Mouse (Mus musculus) MEL (cell line): ENCODE data around the gene Emilin1. TPM values are rescaled to one million over a fixed set of nuclear protein-coding genes. Genes with fewer than 3 reads are reported as not detected.

Experiments
- DNase-seq: peaks from one replicate; pipeline ENCODE4 v3.0.0; 2011; ENCODE audit warnings: low read depth, low spot score
- H3K27ac ChIP-seq: 2 replicates; pipeline ENCODE4 v1.5.1; 2012; ENCODE audit warnings: low read depth, mild to moderate bottlenecking, control low read depth, low read length, moderate library complexity; ENCODE audit not compliant: control insufficient read depth
- H3K27me3 ChIP-seq, 2 experiments: fragments of 150-350 bp in 1 of 2; sonication (generic) in 1 of 2; 2 replicates each; pipeline ENCODE4 v1.6.1; 2012; ENCODE audit warnings: low read length in 2 of 2, mild to moderate bottlenecking in 2 of 2, improper control_type of control experiment in 1 of 2, moderate library complexity in 1 of 2; ENCODE audit not compliant: insufficient read depth in 2 of 2, control insufficient read depth in 1 of 2
- H3K36me3 ChIP-seq, 2 experiments: 2 replicates each; pipeline ENCODE4 v1.6.1; 2012 to 2014; ENCODE audit warnings: low read length in 2 of 2, improper control_type of control experiment in 1 of 2, inconsistent platforms in 1 of 2, mild to moderate bottlenecking in 1 of 2; ENCODE audit not compliant: insufficient read depth in 2 of 2, control insufficient read depth in 1 of 2
- H3K4me1 ChIP-seq, 2 experiments: fragments of 150-350 bp in 1 of 2; sonication (generic) in 1 of 2; 2 replicates each; pipeline ENCODE4 v1.6.1; 2012; ENCODE audit warnings: low read length in 2 of 2, improper control_type of control experiment in 1 of 2, mild to moderate bottlenecking in 1 of 2; ENCODE audit not compliant: insufficient read depth in 2 of 2, control insufficient read depth in 1 of 2
- H3K4me3 ChIP-seq, 2 experiments: fragments of 150-350 bp in 1 of 2; sonication (generic) in 1 of 2; 2 replicates each; pipeline ENCODE4 v1.5.1; 2012; ENCODE audit warnings: low read depth in 2 of 2, low read length in 2 of 2, mild to moderate bottlenecking in 2 of 2, moderate library complexity in 2 of 2, control low read depth in 1 of 2, improper control_type of control experiment in 1 of 2; ENCODE audit not compliant: control insufficient read depth in 1 of 2, insufficient read depth in 1 of 2
- H3K79me2 ChIP-seq: 2 replicates; pipeline ENCODE4 v1.6.1; 2012; ENCODE audit warnings: mild to moderate bottlenecking, low read length, moderate library complexity; ENCODE audit not compliant: control insufficient read depth, poor library complexity, insufficient read depth
- H3K9ac ChIP-seq: 2 replicates; pipeline ENCODE4 v1.6.1; 2012; ENCODE audit warnings: low read depth, mild to moderate bottlenecking, control low read depth, low read length, moderate library complexity; ENCODE audit not compliant: control insufficient read depth, poor library complexity, severe bottlenecking
- H3K9me3 ChIP-seq: fragments of 150-350 bp; sonication (generic); replicated peaks from 2 replicates; pipeline ENCODE4 v1.6.1; 2012; ENCODE audit warnings: mild to moderate bottlenecking, low read length, improper control_type of control experiment, moderate library complexity; ENCODE audit not compliant: insufficient read depth
- BHLHE40 ChIP-seq: IDR thresholded peaks from 2 replicates; pipeline ENCODE4 v1.6.1; 2012; ENCODE audit warnings: low read depth, mild to moderate bottlenecking, inconsistent platforms, low read length, improper control_type of control experiment, borderline replicate concordance
- CTCF ChIP-seq, 3 experiments: IDR thresholded peaks in 2 of 3; conservative IDR thresholded peaks in 1 of 3; 2 replicates each; pipeline ENCODE4 v1.5.1; 2011 to 2012; ENCODE audit warnings: low read length in 3 of 3, low read depth in 2 of 3, mild to moderate bottlenecking in 2 of 3, improper control_type of control experiment in 1 of 3, inconsistent platforms in 1 of 3, mixed read lengths in 1 of 3, moderate library complexity in 1 of 3; ENCODE audit not compliant: control insufficient read depth in 1 of 3, insufficient read depth in 1 of 3, poor library complexity in 1 of 3, severe bottlenecking in 1 of 3
- ELF1 ChIP-seq: IDR thresholded peaks from 2 replicates; pipeline ENCODE4 v1.6.1; 2014; ENCODE audit warnings: low read depth, mild to moderate bottlenecking, inconsistent platforms, low read length, improper control_type of control experiment, moderate library complexity
- EP300 ChIP-seq, 2 experiments: IDR thresholded peaks; 2 replicates each; pipeline ENCODE4 v1.6.1; 2011; ENCODE audit warnings: improper control_type of control experiment in 2 of 2, low read length in 2 of 2, low read depth in 1 of 2, mild to moderate bottlenecking in 1 of 2
- ETS1 ChIP-seq: IDR thresholded peaks from 2 replicates; pipeline ENCODE4 v1.6.1; 2012; ENCODE audit warnings: low read depth, mild to moderate bottlenecking, inconsistent platforms, low read length, improper control_type of control experiment, moderate library complexity
- GATA1 ChIP-seq: IDR thresholded peaks from 2 replicates; pipeline ENCODE4 v1.6.1; 2011; ENCODE audit warnings: low read depth, low read length, improper control_type of control experiment
- MAZ ChIP-seq: IDR thresholded peaks from 2 replicates; pipeline ENCODE4 v1.6.1; 2012; ENCODE audit warnings: low read depth, mild to moderate bottlenecking, inconsistent platforms, low read length, improper control_type of control experiment
- MYB ChIP-seq: IDR thresholded peaks from 2 replicates; pipeline ENCODE4 v1.6.1; 2011; ENCODE audit warnings: mild to moderate bottlenecking, low read depth, low read length, improper control_type of control experiment
- NRF1 ChIP-seq: IDR thresholded peaks from 2 replicates; pipeline ENCODE4 v1.6.1; 2014; ENCODE audit warnings: low read depth, mild to moderate bottlenecking, inconsistent platforms, low read length, improper control_type of control experiment, moderate library complexity; ENCODE audit not compliant: poor library complexity, insufficient read depth, severe bottlenecking
- POLR2A ChIP-seq, 2 experiments: IDR thresholded peaks; 2 replicates each; pipeline ENCODE4 v1.6.1; 2011 to 2012; ENCODE audit warnings: low read length in 2 of 2, mild to moderate bottlenecking in 2 of 2, control low read depth in 1 of 2, improper control_type of control experiment in 1 of 2, low read depth in 1 of 2, moderate library complexity in 1 of 2; ENCODE audit not compliant: control insufficient read depth in 1 of 2, insufficient read depth in 1 of 2, poor library complexity in 1 of 2
- RAD21 ChIP-seq: IDR thresholded peaks from 2 replicates; pipeline ENCODE4 v1.6.1; 2011; ENCODE audit warnings: mild to moderate bottlenecking, low read depth, low read length, improper control_type of control experiment
- SIN3A ChIP-seq: IDR thresholded peaks from 2 replicates; pipeline ENCODE4 v1.6.1; 2012; ENCODE audit warnings: low read length, improper control_type of control experiment, inconsistent platforms
- SMC3 ChIP-seq: IDR thresholded peaks from 2 replicates; pipeline ENCODE4 v1.6.1; 2011; ENCODE audit warnings: low read depth, low read length, improper control_type of control experiment
- TCF12 ChIP-seq: IDR thresholded peaks from 2 replicates; pipeline ENCODE4 v1.6.1; 2014; ENCODE audit warnings: low read depth, mild to moderate bottlenecking, inconsistent platforms, low read length, improper control_type of control experiment, moderate library complexity
- UBTF ChIP-seq: IDR thresholded peaks from 2 replicates; pipeline ENCODE4 v1.6.1; 2012; ENCODE audit warnings: low read depth, mild to moderate bottlenecking, inconsistent platforms, low read length, improper control_type of control experiment, moderate library complexity, borderline replicate concordance; ENCODE audit not compliant: insufficient read depth
- USF1 ChIP-seq: IDR thresholded peaks from 2 replicates; pipeline ENCODE4 v1.6.1; 2014; ENCODE audit warnings: low read depth, mild to moderate bottlenecking, inconsistent platforms, low read length, improper control_type of control experiment, moderate library complexity
- ZC3H11A ChIP-seq: IDR thresholded peaks from 2 replicates; pipeline ENCODE4 v1.6.1; 2012; ENCODE audit warnings: low read depth, mild to moderate bottlenecking, inconsistent platforms, low read length, improper control_type of control experiment
- ZKSCAN1 ChIP-seq: IDR thresholded peaks from 2 replicates; pipeline ENCODE4 v1.6.1; 2012; ENCODE audit warnings: low read depth, mild to moderate bottlenecking, inconsistent platforms, low read length, improper control_type of control experiment, moderate library complexity
- polyA plus RNA-seq, 2 experiments: library from polyadenylated mRNA; stranded (reverse) in 1 of 2; unstranded in 1 of 2; fragments of >175 nt in 1 of 2; fragments of >200 nt in 1 of 2; gene quantifications; 2 replicates each; pipeline versions ENCODE4 v1.2.1 to v1.2.4; 2012; ENCODE audit warnings: low replicate concordance in 2 of 2, low read depth in 1 of 2; ENCODE audit not compliant: insufficient read length in 2 of 2, insufficient read depth in 1 of 2, missing spikeins in 1 of 2
- total RNA-seq: library from RNA; depleted of rRNA; stranded (reverse); fragments of 300-350 nt; gene quantifications from 2 replicates; pipeline ENCODE4 v1.2.3, GENCODE M21; 2012

The Emilin1 gene
- total and polyA plus RNA-seq, 3 experiments = 1.3 to 2.0 TPM; not detected in 1

GRCm38 (mm10) chr5:30934725-30935461, 21.7 kb downstream of the Emilin1 start (continued):
- TF ChIP-seq ELF1 = no peak
- TF ChIP-seq MYB = no peak
- no peak for TF ChIP-seq ETS1
- no peak for TF ChIP-seq BHLHE40
- peak in 1 of 3 experiments; percentile 34; a peak in 2 of 6 replicates for TF ChIP-seq CTCF (IDR thresholded peaks at IDR 0.05 in 2 of 3, conservative IDR thresholded peaks at IDR 0.05 in 1 of 3; ENCODE audit: control insufficient read depth in 1 of 3, insufficient read depth in 1 of 3, low read depth in 2 of 3, low read length in 3 of 3, poor library complexity in 1 of 3, severe bottlenecking in 1 of 3)
- no peak for TF ChIP-seq MAZ
- TF ChIP-seq SIN3A = no peak
- peak; percentile 28; the same call in 1 of the 2 replicates for TF ChIP-seq ZC3H11A
- TF ChIP-seq GATA1 = no peak

DNA sequence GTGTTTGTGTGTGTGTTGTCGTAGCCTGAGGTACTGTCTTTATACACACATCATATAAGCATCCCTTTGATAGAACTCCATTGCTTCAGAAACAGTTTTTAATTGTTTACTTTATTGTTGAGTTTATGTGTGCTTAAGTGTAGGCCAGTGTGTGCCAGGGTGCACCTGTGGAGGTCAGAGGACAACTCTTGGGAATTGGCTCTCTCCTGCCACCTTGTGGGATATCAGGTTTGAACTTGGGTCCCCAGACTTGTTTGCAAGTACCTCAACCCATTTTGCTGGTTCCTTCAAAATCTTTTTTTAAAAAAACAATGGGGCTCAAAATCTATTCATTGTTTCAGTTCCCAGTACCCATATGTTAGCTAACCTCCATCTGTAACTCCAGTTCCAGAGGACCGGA, 29.8 kb downstream of the Emilin1 start:
- H3K27ac ChIP-seq = no peak overlapping the region
- H3K9ac ChIP-seq = no peak overlapping the region
- H3K79me2 ChIP-seq = no peaks in the 10 kb centered on the region
- no peaks in the 10 kb centered on the region for H3K9me3 ChIP-seq
- no peak for TF ChIP-seq USF1
- TF ChIP-seq UBTF = no peak
- no peak for TF ChIP-seq ZKSCAN1
- no peak for TF ChIP-seq NRF1
- TF ChIP-seq CTCF (IDR thresholded peaks at IDR 0.05 in 2 of 3, conservative IDR thresholded peaks at IDR 0.05 in 1 of 3; ENCODE audit: control insufficient read depth in 1 of 3, insufficient read depth in 1 of 3, low read depth in 2 of 3, low read length in 3 of 3, poor library complexity in 1 of 3, severe bottlenecking in 1 of 3) = peak; percentile 61 to 78 (median 65)
- TF ChIP-seq GATA1 = no peak
- TF ChIP-seq POLR2A (IDR thresholded peaks at IDR 0.05; ENCODE audit: control insufficient read depth in 1 of 2, insufficient read depth in 1 of 2, low read depth in 1 of 2, low read length in 2 of 2, poor library complexity in 1 of 2) = no peak
- no peak for TF ChIP-seq TCF12
- TF ChIP-seq EP300 (IDR thresholded peaks at IDR 0.05; ENCODE audit: low read depth in 1 of 2, low read length in 2 of 2) = no peak
- peak; percentile 60; the same call in 1 of the 2 replicates for TF ChIP-seq ZC3H11A
- TF ChIP-seq MAZ = no peak
- peak; percentile 90 for TF ChIP-seq SMC3
- peak; percentile 70 for TF ChIP-seq RAD21
- no peaks in the 10 kb centered on the region; a peak in 1 of 4 replicates for H3K27me3 ChIP-seq
- no peaks in the 10 kb centered on the region for H3K4me1 ChIP-seq
- H3K36me3 ChIP-seq = no peaks in the 10 kb centered on the region
- peak; percentile 64 for DNase-seq
- H3K4me3 ChIP-seq = no peak overlapping the region
